Mouse (Mus musculus): ENCODE data around the gene Chst1. TPM values are rescaled to one million over a fixed set of nuclear protein-coding genes. Genes with fewer than 3 reads are reported as not detected.

The Chst1 gene
- total and polyA plus RNA-seq, 3 experiments, result 1.7 to 8.7 (median 2.4) TPM

DNA sequence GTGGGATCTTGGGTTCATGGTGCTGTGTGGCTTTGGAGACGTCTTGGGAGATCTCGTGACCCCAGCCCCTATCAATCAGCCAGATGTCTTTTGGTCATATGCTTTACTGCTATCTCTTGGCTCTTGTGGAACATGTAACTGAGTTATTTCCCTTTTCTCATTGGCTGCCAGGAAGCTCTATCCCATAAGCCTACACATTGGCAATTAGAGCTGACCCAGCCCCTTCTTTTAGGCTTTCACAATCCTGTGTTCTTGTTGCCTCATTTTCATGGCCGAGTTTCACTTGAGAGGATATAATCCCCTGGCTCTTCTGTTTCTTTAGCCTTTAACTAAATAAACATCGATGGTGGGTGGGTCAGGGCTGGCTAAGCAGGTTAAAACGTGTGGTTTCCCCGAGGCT, 7.6 kb downstream of the Chst1 start:
- no peak for DNase-seq
- Histone ChIP-seq H3K4me1 (ENCODE audit: control insufficient read depth, insufficient read depth, low read length) (peaks cover 2% of the 10 kb centered on the region; the same call in 1 of the 2 replicates), H3K27me3 (ENCODE audit: control insufficient read depth, insufficient read depth, low read length) (no peaks in the 10 kb centered on the region), H3K4me3 (no peak overlapping the region), H3K36me3 (ENCODE audit: control insufficient read depth, insufficient read depth, low read length) (no peaks in the 10 kb centered on the region), H3K27ac (no peak overlapping the region), H3K9ac (ENCODE audit: low read depth, low read length) (no peak overlapping the region), H3K79me2 (replicated peaks; ENCODE audit: control insufficient read depth, insufficient read depth, low read length) (no peaks in the 10 kb centered on the region)
- WGBS, result 75% methylated on average over 6 of the region's 6 CpGs
- intact Hi-C loops (cut with DNase I), result loop anchor here (5.0 kb wide), 1 partner anchor 120 kb away; no protein-coding TSS in a partner anchor
- no peak for TF ChIP-seq POLR2A (IDR thresholded peaks at IDR 0.05; ENCODE audit: insufficient read depth, low read depth, low read length)
- TF ChIP-seq CTCF (IDR thresholded peaks at IDR 0.05), result no peak
- no peak for TF ChIP-seq EP300 (IDR thresholded peaks at IDR 0.05; ENCODE audit: insufficient read depth, low read depth, low read length)

DNA sequence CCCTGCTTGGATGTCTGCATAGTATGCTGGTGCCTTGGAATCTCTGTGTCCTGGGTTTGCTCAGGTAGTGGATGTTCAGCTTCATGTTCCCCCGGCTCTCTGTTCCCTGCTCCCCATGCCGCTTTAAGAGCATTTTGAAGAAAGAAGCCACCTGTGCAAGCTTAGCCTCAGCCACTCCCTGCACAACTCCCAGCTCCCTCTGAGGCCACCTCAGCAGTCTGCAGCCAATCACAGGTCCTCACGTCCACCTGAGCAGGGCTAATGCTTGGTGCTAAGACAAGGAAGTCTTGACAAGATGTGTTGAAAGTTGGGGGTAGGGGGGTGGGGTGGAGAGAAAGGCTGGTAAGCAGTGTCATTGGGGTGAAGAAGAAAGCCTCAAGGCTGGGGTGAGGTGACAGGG, 8.1 kb downstream of the Chst1 start:
- intact Hi-C loops (cut with DNase I), result loop anchor here (5.0 kb wide), 1 partner anchor 120 kb away; no protein-coding TSS in a partner anchor
- Histone ChIP-seq H3K36me3 (ENCODE audit: control insufficient read depth, insufficient read depth, low read length) (no peaks in the 10 kb centered on the region), H3K79me2 (replicated peaks; ENCODE audit: control insufficient read depth, insufficient read depth, low read length) (no peaks in the 10 kb centered on the region), H3K27me3 (ENCODE audit: control insufficient read depth, insufficient read depth, low read length) (no peaks in the 10 kb centered on the region), H3K27ac (no peak overlapping the region), H3K9ac (ENCODE audit: low read depth, low read length) (no peak overlapping the region), H3K4me3 (no peak overlapping the region), H3K4me1 (ENCODE audit: control insufficient read depth, insufficient read depth, low read length) (peaks cover 2% of the 10 kb centered on the region; the same call in 1 of the 2 replicates)
- DNase-seq, result no peak
- TF ChIP-seq EP300 (IDR thresholded peaks at IDR 0.05; ENCODE audit: insufficient read depth, low read depth, low read length) (no peak), POLR2A (IDR thresholded peaks at IDR 0.05; ENCODE audit: insufficient read depth, low read depth, low read length) (no peak)
- 87% methylated on average over 3 of the region's 3 CpGs for WGBS

DNA sequence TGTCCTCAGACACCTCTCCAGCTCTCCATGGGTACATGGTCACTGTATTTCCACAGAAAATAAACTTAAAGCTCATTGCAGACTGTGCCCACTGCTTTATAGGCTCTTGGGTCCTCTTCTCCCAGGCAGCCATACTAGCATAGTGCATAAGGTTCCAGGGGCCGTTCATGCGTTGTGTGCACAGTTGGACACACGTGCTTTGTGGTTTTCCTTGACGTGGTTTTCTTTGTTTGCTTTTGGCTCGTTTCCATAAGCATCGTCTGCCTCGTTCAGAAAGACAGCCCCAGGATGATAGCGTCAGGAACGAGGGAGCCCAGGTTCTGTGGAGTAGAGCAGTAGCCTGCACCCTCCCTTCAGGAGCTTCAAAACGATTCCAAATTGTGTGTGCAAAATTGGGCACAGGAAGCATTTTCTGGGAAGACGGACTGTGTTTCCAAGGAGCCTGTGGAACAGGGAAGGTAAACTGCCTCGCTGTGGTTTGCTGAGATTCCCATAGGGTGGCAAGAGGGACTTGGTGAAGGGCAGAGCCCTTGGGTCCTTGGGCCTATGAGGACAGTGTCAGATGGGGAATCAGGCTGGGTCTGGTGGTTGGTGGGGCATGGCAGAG, 8.6 kb downstream of the Chst1 start:
- H3K4me3 ChIP-seq, result no peak overlapping the region
- no peaks in the 10 kb centered on the region for H3K36me3 ChIP-seq (ENCODE audit: control insufficient read depth, insufficient read depth, low read length)
- H3K27ac ChIP-seq, result no peak overlapping the region
- no peak overlapping the region for H3K9ac ChIP-seq (ENCODE audit: low read depth, low read length)
- intact Hi-C loops (cut with DNase I), result loop anchor here (2.0 to 5.0 kb wide), 2 partner anchors 85 to 121 kb away; no protein-coding TSS in a partner anchor
- H3K79me2 ChIP-seq (replicated peaks; ENCODE audit: control insufficient read depth, insufficient read depth, low read length), result no peaks in the 10 kb centered on the region
- H3K4me1 ChIP-seq (ENCODE audit: control insufficient read depth, insufficient read depth, low read length), result peaks cover 2% of the 10 kb centered on the region; the same call in 1 of the 2 replicates
- TF ChIP-seq CTCF (IDR thresholded peaks at IDR 0.05) (no peak), EP300 (IDR thresholded peaks at IDR 0.05; ENCODE audit: insufficient read depth, low read depth, low read length) (no peak), POLR2A (IDR thresholded peaks at IDR 0.05; ENCODE audit: insufficient read depth, low read depth, low read length) (no peak)
- no peak for DNase-seq
- H3K27me3 ChIP-seq (ENCODE audit: control insufficient read depth, insufficient read depth, low read length), result no peaks in the 10 kb centered on the region
- 45% methylated on average over 12 of the region's 12 CpGs for WGBS

DNA sequence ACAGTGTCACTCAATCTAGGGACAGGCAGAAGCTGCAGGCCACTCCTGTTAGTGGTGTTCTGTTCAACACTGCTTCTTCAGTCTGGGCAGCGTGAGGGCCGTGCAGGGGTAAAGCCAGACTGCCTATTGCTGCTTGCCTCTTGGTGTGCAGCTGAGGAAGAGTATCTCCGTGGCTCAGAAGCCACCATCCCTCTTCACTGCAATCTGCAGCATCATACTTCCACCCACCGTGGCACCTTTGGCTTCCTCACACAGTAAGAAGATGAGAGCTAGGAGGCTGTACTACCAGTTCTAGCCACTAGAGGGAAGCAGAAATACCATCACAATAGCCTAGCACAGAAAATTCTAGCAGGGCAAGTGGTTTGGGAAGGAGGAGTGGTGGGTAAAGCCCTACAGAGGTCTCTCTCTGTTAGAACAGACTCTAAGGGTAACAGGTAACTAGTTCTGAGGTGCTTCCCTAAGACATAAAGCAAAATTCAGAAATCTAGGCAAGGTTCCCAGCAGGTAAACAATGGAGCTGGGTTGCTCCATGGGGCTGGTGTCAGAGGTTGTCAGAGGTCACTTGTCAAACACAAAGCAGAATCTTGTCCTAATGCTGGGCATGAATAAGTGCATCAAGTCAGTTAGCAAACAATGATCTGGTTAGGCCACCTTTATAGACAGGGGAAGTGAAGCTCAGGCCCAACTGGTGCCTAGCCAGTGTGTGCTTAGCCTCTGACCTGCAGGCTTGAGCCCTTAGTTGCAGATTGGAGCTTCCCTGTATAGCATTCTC, 9.5 kb downstream of the Chst1 start:
- H3K27ac ChIP-seq, result no peak overlapping the region
- no peak overlapping the region for H3K9ac ChIP-seq (ENCODE audit: low read depth, low read length)
- intact Hi-C loops (cut with DNase I), result loop anchor here (1.0 to 5.0 kb wide), 3 partner anchors 84 to 201 kb away; no protein-coding TSS in a partner anchor
- no peak for TF ChIP-seq POLR2A (IDR thresholded peaks at IDR 0.05; ENCODE audit: insufficient read depth, low read depth, low read length)
- peak; percentile 99 for TF ChIP-seq CTCF (IDR thresholded peaks at IDR 0.05)
- no peak for TF ChIP-seq EP300 (IDR thresholded peaks at IDR 0.05; ENCODE audit: insufficient read depth, low read depth, low read length)
- no peaks in the 10 kb centered on the region for H3K36me3 ChIP-seq (ENCODE audit: control insufficient read depth, insufficient read depth, low read length)
- DNase-seq, result peak in 1 of 2 experiments; percentile 40
- no peaks in the 10 kb centered on the region for H3K79me2 ChIP-seq (replicated peaks; ENCODE audit: control insufficient read depth, insufficient read depth, low read length)
- H3K4me3 ChIP-seq, result no peak overlapping the region
- WGBS, result 50% methylated on average over 4 of the region's 4 CpGs
- H3K27me3 ChIP-seq (ENCODE audit: control insufficient read depth, insufficient read depth, low read length), result no peaks in the 10 kb centered on the region
- H3K4me1 ChIP-seq (ENCODE audit: control insufficient read depth, insufficient read depth, low read length), result peaks cover 2% of the 10 kb centered on the region; the same call in 1 of the 2 replicates

GRCm38 (mm10) chr2:92609704-92610379, 10.3 kb downstream of the Chst1 start:
- Histone ChIP-seq H3K36me3 (ENCODE audit: control insufficient read depth, insufficient read depth, low read length) (no peaks in the 10 kb centered on the region), H3K4me3 (no peak overlapping the region), H3K4me1 (ENCODE audit: control insufficient read depth, insufficient read depth, low read length) (peaks cover 2% of the 10 kb centered on the region; the same call in 1 of the 2 replicates), H3K27me3 (ENCODE audit: control insufficient read depth, insufficient read depth, low read length) (no peaks in the 10 kb centered on the region), H3K9ac (ENCODE audit: low read depth, low read length) (no peak overlapping the region), H3K27ac (no peak overlapping the region), H3K79me2 (replicated peaks; ENCODE audit: control insufficient read depth, insufficient read depth, low read length) (no peaks in the 10 kb centered on the region)
- DNase-seq, result no peak
- intact Hi-C loops (cut with DNase I), result loop anchor here (1.0 to 5.0 kb wide), 4 partner anchors 42 to 200 kb away; no protein-coding TSS in a partner anchor
- WGBS, result 89% methylated on average over 3 of the region's 3 CpGs
- TF ChIP-seq EP300 (IDR thresholded peaks at IDR 0.05; ENCODE audit: insufficient read depth, low read depth, low read length) (no peak), CTCF (IDR thresholded peaks at IDR 0.05) (no peak), POLR2A (IDR thresholded peaks at IDR 0.05; ENCODE audit: insufficient read depth, low read depth, low read length) (no peak)
